Mouse (Mus musculus) heart, postnatal 0 days (tissue): Measurements from ENCODE around the gene Pan2. TPM values are rescaled to one million over a fixed set of nuclear protein-coding genes. Genes with fewer than 3 reads are reported as not detected.

ENCODE experiments used
- ATAC-seq: fragments of 200-750 bp; cut with Nextera tagmentation; 2 replicates; pipeline ENCODE4 v1.8.0; 2017; ENCODE audit warnings: low read depth, moderate number of reproducible peaks, moderate library complexity; ENCODE audit not compliant: insufficient read depth
- DNase-seq: peaks from one replicate; pipeline ENCODE4 v3.0.0-alpha.2; 2016; ENCODE audit warnings: low spot score
- H3K27ac ChIP-seq: fragments of 300-500 bp; sonication (generic); 2 replicates; pipeline ENCODE4 v1.5.1; 2014; ENCODE audit warnings: low read depth, mild to moderate bottlenecking
- H3K27me3 ChIP-seq: fragments of 300-500 bp; sonication (generic); 2 replicates; pipeline ENCODE4 v1.6.1; 2014; ENCODE audit warnings: low read length, mixed read lengths; ENCODE audit not compliant: control insufficient read depth, insufficient read depth
- H3K36me3 ChIP-seq: fragments of 300-500 bp; sonication (generic); replicated peaks from 2 replicates; pipeline ENCODE4 v1.6.1; 2014; ENCODE audit warnings: low read length, mixed read lengths; ENCODE audit not compliant: control insufficient read depth, insufficient read depth
- H3K4me1 ChIP-seq: fragments of 300-500 bp; sonication (generic); 2 replicates; pipeline ENCODE4 v1.6.1; 2014; ENCODE audit warnings: antibody characterized with exemption; ENCODE audit not compliant: control insufficient read depth, insufficient read depth
- H3K4me2 ChIP-seq: fragments of 300-500 bp; sonication (generic); 2 replicates; pipeline ENCODE4 v1.6.1; 2014; ENCODE audit warnings: low read depth, mild to moderate bottlenecking, low read length, moderate library complexity
- H3K4me3 ChIP-seq: fragments of 300-500 bp; sonication (generic); 2 replicates; pipeline ENCODE4 v1.5.1; 2014; ENCODE audit warnings: low read depth, low read length
- H3K9ac ChIP-seq: fragments of 300-500 bp; sonication (generic); replicated peaks from 2 replicates; pipeline ENCODE4 v1.6.1; 2014; ENCODE audit warnings: low read depth, low read length, mixed read lengths
- H3K9me3 ChIP-seq: fragments of 300-500 bp; sonication (generic); replicated peaks from 2 replicates; pipeline ENCODE4 v1.6.1; 2016; ENCODE audit warnings: low read length; ENCODE audit not compliant: control insufficient read depth
- CTCF ChIP-seq: IDR thresholded peaks from 2 replicates; pipeline ENCODE4 v1.5.1; 2016; ENCODE audit warnings: antibody characterized with exemption, control low read depth, low read depth
- EP300 ChIP-seq: IDR thresholded peaks from 2 replicates; pipeline ENCODE4 v1.6.1; 2016; ENCODE audit warnings: antibody characterized with exemption, low read depth
- WGBS: fragments of 180-500 bp; shearing (Covaris S2); extraction: QIAGEN DNeasy Blood & Tissue Kit; methylation state at CpG from one replicate; pipeline ENCODE4 v1.1.7; 2014; 5-methylcytosine and 5-hydroxymethylcytosine counted together
- polyA plus RNA-seq: library from polyadenylated mRNA; unstranded; fragments of >200 nt; fragmentation: Nextera tagmentation; extraction: Ambion mirVana; gene quantifications from 2 replicates; pipeline ENCODE4 v1.2.1, GENCODE M21; 2015
- total RNA-seq: library from RNA; depleted of rRNA; stranded (reverse); fragments of >200 nt; gene quantifications from 2 replicates; pipeline ENCODE4 v1.2.3, GENCODE M21; 2014; ENCODE audit warnings: low replicate concordance

Pan2 gene
- total and polyA plus RNA-seq, 2 experiments from 2014 or later: 13.4 to 24.1 TPM

GRCm38 (mm10) chr10:128367899-128368401 is 64.8 kb downstream of the Pan2 start:
- TF ChIP-seq CTCF (no peak), EP300 (no peak)
- H3K27me3 ChIP-seq: no peaks in the 10 kb centered on the region
- H3K4me3 ChIP-seq: peak overlapping the region; percentile 79
- 10% methylated on average over 19 of the region's 19 CpGs for WGBS
- peaks cover 18% of the 10 kb centered on the region for H3K36me3 ChIP-seq
- peak; percentile 16 for DNase-seq
- no peak; the same call in 1 of the 2 replicates for ATAC-seq
- no peaks in the 10 kb centered on the region for H3K9me3 ChIP-seq
- peaks cover 11% of the 10 kb centered on the region; the same call in 1 of the 2 replicates for H3K4me1 ChIP-seq
- H3K27ac ChIP-seq: peak overlapping the region; percentile 96
- H3K9ac ChIP-seq: peak overlapping the region; percentile 73
- peak overlapping the region; percentile 82 for H3K4me2 ChIP-seq

- H3K9ac ChIP-seq: peak within 1 kb of the TSS; percentile 73
These were observed 65.5 kb downstream of the Pan2 start, which contains the start of gene Coq10a for GRCm38 (mm10) chr10:128368402-128369217. Gene Coq10a (minus strand): TSS chr10:128368997.

GRCm38 (mm10) chr10:128369218-128369543 is 66.0 kb downstream of the Pan2 start:
- DNase-seq (no peak), ATAC-seq (no peak)
- Histone ChIP-seq H3K27me3 (no peaks in the 10 kb centered on the region), H3K4me1 (peaks cover 11% of the 10 kb centered on the region; the same call in 1 of the 2 replicates), H3K36me3 (peaks cover 9% of the 10 kb centered on the region), H3K9me3 (no peaks in the 10 kb centered on the region), H3K9ac (peak overlapping the region; percentile 73), H3K4me2 (peak overlapping the region; percentile 82), H3K27ac (peak overlapping the region; percentile 96), H3K4me3 (peak overlapping the region; percentile 79)
- no peak for TF ChIP-seq EP300
- TF ChIP-seq CTCF: no peak
- WGBS: 6% methylated on average over 9 of the region's 9 CpGs

More at GRCm38 (mm10) chr10:128368402-128369217, 65.5 kb downstream of the Pan2 start, which contains the start of gene Coq10a:
- H3K4me1 ChIP-seq: peaks cover 11% of the 10 kb centered on the region; the same call in 1 of the 2 replicates
- DNase-seq: peak; percentile 94
- ATAC-seq: peak; percentile 92
- H3K36me3 ChIP-seq: peaks cover 11% of the 10 kb centered on the region
- peak within 1 kb of the TSS; percentile 79 for H3K4me3 ChIP-seq
- H3K4me2 ChIP-seq: peak within 1 kb of the TSS; percentile 82
- peak within 1 kb of the TSS; percentile 96 for H3K27ac ChIP-seq
- H3K9me3 ChIP-seq: no peaks in the 10 kb centered on the region
- TF ChIP-seq EP300 (0 out of 2 replicates have a peak, but pooled peaks have one; percentile 47), CTCF (no peak)
- H3K27me3 ChIP-seq: no peaks in the 10 kb centered on the region
- under 1% methylated on average over 80 of the region's 87 CpGs for WGBS

- DNase-seq: no peak
- H3K27ac ChIP-seq: peak overlapping the region; percentile 96
- H3K4me2 ChIP-seq: peak overlapping the region; percentile 82
- 0 out of 2 replicates have a peak overlapping the region, but pooled peaks have one; percentile 79 for H3K4me3 ChIP-seq
- H3K4me1 ChIP-seq: peaks cover 11% of the 10 kb centered on the region; the same call in 1 of the 2 replicates
- H3K9ac ChIP-seq: 0 out of 2 replicates have a peak overlapping the region, but pooled peaks have one; percentile 73
- no peaks in the 10 kb centered on the region for H3K27me3 ChIP-seq
- WGBS: 77% methylated on average over 6 of the region's 6 CpGs
- H3K9me3 ChIP-seq: no peaks in the 10 kb centered on the region
- ATAC-seq: no peak
- no peak for TF ChIP-seq EP300
- no peak for TF ChIP-seq CTCF
- H3K36me3 ChIP-seq: peaks cover 9% of the 10 kb centered on the region
These were observed 66.5 kb downstream of the Pan2 start for GRCm38 (mm10) chr10:128369599-128369998.

GRCm38 (mm10) chr10:128370021-128370420 is 66.9 kb downstream of the Pan2 start:
- WGBS: 51% methylated on average over 6 of the region's 6 CpGs
- peaks cover 6% of the 10 kb centered on the region for H3K36me3 ChIP-seq
- no peaks in the 10 kb centered on the region for H3K27me3 ChIP-seq
- DNase-seq: no peak
- no peaks in the 10 kb centered on the region for H3K9me3 ChIP-seq
- no peak for ATAC-seq
- 0 out of 2 replicates have a peak overlapping the region, but pooled peaks have one; percentile 96 for H3K27ac ChIP-seq
- no peak overlapping the region; the same call in 1 of the 2 replicates for H3K4me2 ChIP-seq
- TF ChIP-seq EP300 (no peak), CTCF (no peak)
- H3K4me3 ChIP-seq: no peak overlapping the region
- H3K4me1 ChIP-seq: peaks cover 11% of the 10 kb centered on the region; the same call in 1 of the 2 replicates
- no peak overlapping the region for H3K9ac ChIP-seq
